Mouse (Mus musculus): Measurements from ENCODE around the gene Olfr806.

Gene Olfr806

DNA sequence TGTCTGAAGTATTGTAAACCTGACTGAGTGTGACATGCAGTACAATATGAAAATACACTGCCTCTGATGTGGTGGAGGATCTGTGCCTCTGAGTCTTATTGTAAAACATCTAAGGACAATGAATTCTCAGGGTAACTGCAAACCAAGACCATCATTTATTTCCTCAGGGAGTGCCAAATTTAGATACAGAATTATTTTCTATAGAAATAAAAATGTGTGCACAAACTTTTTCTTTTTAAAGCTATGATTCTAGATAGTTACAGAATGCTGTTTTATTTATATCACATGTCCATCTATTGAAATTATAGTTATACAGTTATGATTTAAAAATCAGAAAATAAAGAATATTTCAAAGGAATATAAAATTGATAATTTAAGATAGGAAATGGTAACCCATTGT, at the start of gene Olfr806:
Gene Olfr806 (minus strand): TSS at position 101 of the 400 bp plus-strand sequence.
- no peak for DNase-seq

DNA sequence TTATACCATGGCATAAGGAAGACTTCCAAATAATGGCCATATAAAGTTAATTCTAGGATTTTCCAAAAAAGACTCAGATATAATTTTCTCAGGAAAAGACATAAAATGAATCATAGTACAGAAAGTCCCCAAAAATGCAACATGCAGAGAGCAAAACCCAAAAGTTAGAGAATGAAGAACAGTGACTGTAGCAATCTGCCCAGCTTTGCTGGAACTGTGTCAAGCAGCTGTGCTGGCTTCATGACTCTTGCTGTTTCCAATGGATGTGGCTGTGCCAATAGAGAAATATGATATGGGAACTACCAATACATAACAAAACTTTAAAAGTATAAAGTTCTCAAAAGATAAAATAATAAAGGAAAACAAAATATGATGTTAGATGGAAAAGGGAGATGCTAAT, 36.4 kb upstream of the Olfr806 start:
- DNase-seq = no peak

DNA sequence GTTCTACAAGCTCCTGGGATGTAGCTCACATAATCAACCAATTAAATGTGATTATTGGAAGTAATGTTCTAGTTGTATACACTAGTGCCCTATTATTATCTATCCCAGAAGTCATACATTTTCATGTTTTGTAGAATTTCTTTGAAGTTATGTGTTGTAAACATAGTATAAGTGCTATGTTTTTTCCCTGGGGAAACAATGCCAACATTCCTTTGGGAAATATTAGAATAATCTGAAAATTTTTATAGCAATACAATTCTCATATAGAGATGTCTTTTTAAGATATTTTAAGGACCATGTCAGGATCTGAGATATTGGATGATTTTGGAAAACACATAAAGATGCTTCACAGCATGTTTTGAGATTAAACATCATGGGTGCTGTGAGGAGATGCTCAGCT, 32.6 kb upstream of the Olfr806 start, which contains the start of gene Olfr809:
Gene Olfr809 (plus strand): TSS at position 301 of the 400 bp plus-strand sequence.
- no peak for DNase-seq

GRCm38 (mm10) chr10:129765182-129765581, 23.5 kb upstream of the Olfr806 start, which contains the start of gene Olfr808:
TSS of gene Olfr808 (plus strand) at chr10:129765482.
- no peak for DNase-seq

DNA sequence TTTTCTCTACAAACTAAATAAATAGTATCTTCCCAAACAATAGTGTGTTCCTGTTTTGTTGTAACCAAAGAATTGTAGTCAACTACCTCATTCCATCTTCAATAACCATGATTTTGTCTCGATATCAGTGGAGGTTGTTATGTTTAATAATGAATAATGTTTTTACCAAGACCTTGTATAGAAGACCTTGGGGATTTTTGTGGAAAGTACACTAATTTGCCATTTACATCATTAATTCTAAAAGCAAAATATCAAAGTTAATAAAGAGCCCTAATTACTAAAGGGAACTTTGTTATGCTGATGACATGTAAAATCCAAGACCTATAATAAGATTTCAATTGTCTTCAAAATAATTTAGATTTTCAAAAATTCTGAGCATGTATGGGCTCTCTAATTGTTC, 16.0 kb upstream of the Olfr806 start, which contains the start of gene Olfr807:
Gene Olfr807 (minus strand): TSS at position 101 of the 400 bp plus-strand sequence.
- no peak for DNase-seq

- no peak for DNase-seq
Measured at GRCm38 (mm10) chr10:129729275-129729674, 12.4 kb downstream of the Olfr806 start, which contains the start of gene Olfr805. TSS of gene Olfr805 (minus strand) at chr10:129729375.

DNA sequence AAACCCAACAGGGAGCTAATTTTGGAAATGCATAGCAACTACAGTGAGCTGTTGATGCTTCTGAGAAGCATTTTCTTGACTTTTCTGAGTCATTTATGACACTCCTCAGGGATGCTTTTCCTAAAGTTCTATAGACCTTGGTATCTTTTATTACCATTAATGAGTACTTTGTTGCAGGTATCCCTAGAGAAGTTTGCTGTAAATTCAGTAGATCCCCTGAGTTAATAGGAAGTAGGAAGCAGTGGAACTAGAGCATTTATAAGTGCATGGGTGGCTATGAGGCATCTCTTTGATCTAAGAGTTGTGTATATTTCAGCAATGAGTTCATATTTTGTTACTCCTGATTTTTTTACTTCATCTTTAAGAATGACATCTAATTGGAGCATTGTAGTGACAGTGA, 38.8 kb downstream of the Olfr806 start, which contains the start of gene Olfr804:
Gene Olfr804 (plus strand): TSS at position 301 of the 400 bp plus-strand sequence.
- no peak for DNase-seq

GRCm38 (mm10) chr10:129694186-129694585, 47.5 kb downstream of the Olfr806 start, which contains the start of gene Olfr803:
TSS of gene Olfr803 (minus strand) at chr10:129694286.
- DNase-seq = no peak

GRCm38 (mm10) chr10:129688069-129688468, 53.7 kb downstream of the Olfr806 start, which contains the start of gene Olfr802:
TSS of gene Olfr802 (minus strand) at chr10:129688169.
- DNase-seq = no peak

Data from cerebellum, postnatal 14 days (tissue).